Mouse (Mus musculus): ENCODE measurements around the gene Furin.

DNA sequence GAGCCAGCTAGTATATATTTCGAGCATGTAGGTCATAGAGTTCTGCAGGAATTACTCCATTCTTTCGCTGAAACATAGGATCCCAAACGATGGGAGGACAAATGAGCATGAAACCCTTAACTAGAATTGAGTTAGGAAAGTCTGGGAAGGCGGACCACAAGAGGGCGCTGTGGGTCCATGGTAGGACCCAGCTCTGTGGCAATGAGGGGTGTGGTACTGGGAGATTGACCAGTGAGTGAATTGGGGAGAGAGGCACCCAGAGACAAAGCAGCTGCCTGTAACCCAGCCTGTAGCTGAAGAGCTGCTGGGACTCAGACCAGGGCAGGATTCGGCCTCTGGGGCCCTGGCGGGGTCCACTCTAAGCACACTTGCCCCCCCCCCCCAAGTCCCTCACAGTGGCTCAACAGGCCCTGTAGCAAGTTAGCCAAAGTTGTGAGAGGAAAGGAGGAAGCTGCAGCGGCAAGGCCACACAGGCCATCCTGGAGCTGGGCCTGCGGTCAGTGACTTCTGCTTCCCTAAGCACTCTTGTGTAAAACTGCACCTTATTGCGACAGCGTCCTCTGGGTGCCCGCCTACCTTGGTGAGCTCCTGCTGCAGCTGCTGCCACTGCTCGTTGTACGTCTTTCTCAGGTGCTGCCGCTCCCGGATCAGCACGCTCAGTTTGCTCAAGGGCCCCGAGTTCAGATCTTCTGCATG lies 18.9 kb downstream of the Furin start:
- no peak for TF ChIP-seq MEF2A (IDR thresholded peaks at IDR 0.05; ENCODE audit: borderline replicate concordance, low read depth, low read length)
- TF ChIP-seq E2F4 (IDR thresholded peaks at IDR 0.05; ENCODE audit: insufficient replicate concordance, low read depth, low read length): no peak
- TF ChIP-seq HCFC1 (IDR thresholded peaks at IDR 0.05; ENCODE audit: low read depth, low read length): no peak
- TF ChIP-seq POLR2A (IDR thresholded peaks at IDR 0.05; ENCODE audit: low read depth, low read length): no peak
- TF ChIP-seq EP300 (IDR thresholded peaks at IDR 0.05; ENCODE audit: low read length): no peak
- TF ChIP-seq CTCF (conservative IDR thresholded peaks at IDR 0.05 in 1 of 2, IDR thresholded peaks at IDR 0.05 in 1 of 2; ENCODE audit: low read depth in 2 of 2, low read length in 2 of 2): peak; percentile 83 to 97
- TF ChIP-seq KAT2A (IDR thresholded peaks at IDR 0.05; ENCODE audit: insufficient replicate concordance, low read length): no peak
- no peak for TF ChIP-seq ZNF384 (IDR thresholded peaks at IDR 0.05; ENCODE audit: low read depth, low read length)
- TF ChIP-seq PAX5 (IDR thresholded peaks at IDR 0.05; ENCODE audit: low read length): no peak
- TF ChIP-seq RCOR1 (conservative IDR thresholded peaks at IDR 0.05; ENCODE audit: low read depth, low read length): no peak
- TF ChIP-seq ZC3H11A (IDR thresholded peaks at IDR 0.05; ENCODE audit: low read depth, low read length): peak; percentile 55
- TF ChIP-seq BHLHE40 (IDR thresholded peaks at IDR 0.05; ENCODE audit: low read depth, low read length): 0 out of 2 replicates have a peak, but pooled peaks have one; percentile 8
- TF ChIP-seq MAFK (IDR thresholded peaks at IDR 0.05; ENCODE audit: insufficient replicate concordance, low read length): no peak
